Mouse (Mus musculus): ENCODE data around the gene Ankrd55.

DNA sequence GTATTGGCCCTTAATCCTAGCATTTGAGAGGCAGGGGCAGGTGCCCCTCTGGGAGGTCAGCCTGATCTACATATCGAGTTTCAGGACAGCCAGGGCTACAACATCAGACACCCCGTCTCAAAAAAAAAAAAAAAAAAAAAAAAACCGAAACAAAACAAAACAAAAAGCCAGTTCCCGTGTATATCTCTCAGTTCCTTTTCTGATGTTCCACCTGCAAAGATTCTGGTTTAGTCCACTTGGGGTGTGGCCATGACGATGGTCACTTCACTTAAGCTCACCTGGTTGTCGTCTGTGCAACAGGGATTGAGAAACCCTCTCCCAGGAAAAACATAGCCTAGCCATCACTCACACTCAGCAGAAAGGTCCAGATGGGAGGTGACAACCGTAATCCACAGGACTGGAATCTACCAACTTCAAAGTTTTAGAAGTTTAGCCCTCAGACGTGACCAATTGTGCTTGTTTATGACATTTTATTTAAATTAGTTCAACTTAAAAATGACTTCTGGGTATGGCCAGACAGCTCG lies 90.6 kb downstream of the Ankrd55 start:
- TF ChIP-seq GATA1 (IDR thresholded peaks at IDR 0.05; ENCODE audit: borderline replicate concordance, low read length) (no peak), FLI1 (IDR thresholded peaks at IDR 0.05; ENCODE audit: low read length) (no peak)
